Mouse (Mus musculus) embryonic facial prominence, embryonic 10.5 days (tissue): ENCODE results near the gene Ube2c. TPM values are rescaled to one million over a fixed set of nuclear protein-coding genes. Genes with fewer than 3 reads are reported as not detected.

ENCODE experiments used
- DNase-seq: peaks from one replicate; pipeline ENCODE4 v3.0.0-alpha.2; 2017; ENCODE audit warnings: low spot score
- H3K27ac ChIP-seq: fragments of 300-500 bp; sonication (generic); replicated peaks from 2 replicates; pipeline ENCODE4 v1.5.1; 2016; ENCODE audit warnings: mild to moderate bottlenecking
- H3K27me3 ChIP-seq: fragments of 300-500 bp; sonication (generic); replicated peaks from 2 replicates; pipeline ENCODE4 v1.6.1; 2016; ENCODE audit warnings: low read depth, mild to moderate bottlenecking; ENCODE audit not compliant: poor library complexity, severe bottlenecking
- H3K36me3 ChIP-seq: fragments of 300-500 bp; sonication (generic); replicated peaks from 2 replicates; pipeline ENCODE4 v1.6.1; 2016; ENCODE audit warnings: mild to moderate bottlenecking, moderate library complexity
- H3K4me1 ChIP-seq: fragments of 300-500 bp; sonication (generic); 2 replicates; pipeline ENCODE4 v1.6.1; 2016
- H3K4me3 ChIP-seq: fragments of 300-500 bp; sonication (generic); 2 replicates; pipeline ENCODE4 v1.5.1; 2016; ENCODE audit warnings: mild to moderate bottlenecking, moderate library complexity
- H3K9me3 ChIP-seq: fragments of 300-500 bp; sonication (generic); 2 replicates; pipeline ENCODE4 v1.6.1; 2016; ENCODE audit warnings: mild to moderate bottlenecking
- WGBS: fragments of 180-500 bp; shearing (Covaris S2); methylation state at CpG from one replicate; pipeline ENCODE4 v1.1.7; 2016; 5-methylcytosine and 5-hydroxymethylcytosine counted together
- polyA plus RNA-seq: library from polyadenylated mRNA; unstranded; fragments of >200 nt; fragmentation: Nextera tagmentation; extraction: Ambion mirVana; gene quantifications from 2 replicates; pipeline ENCODE4 v1.2.1, GENCODE M21; 2016

Gene Ube2c
- polyA plus RNA-seq, 1 experiment from 2014 or later = 571 TPM

GRCm38 (mm10) chr2:164817703-164818102 is 48.0 kb downstream of the Ube2c start:
- H3K4me1 ChIP-seq = peaks cover 19% of the 10 kb centered on the region
- H3K27me3 ChIP-seq = no peaks in the 10 kb centered on the region
- H3K4me3 ChIP-seq = no peak overlapping the region
- peak; percentile 45 for DNase-seq
- no peak overlapping the region for H3K27ac ChIP-seq
- 59% methylated on average over 5 of the region's 5 CpGs for WGBS
- H3K9me3 ChIP-seq = no peaks in the 10 kb centered on the region
- H3K36me3 ChIP-seq = peaks cover 26% of the 10 kb centered on the region

GRCm38 (mm10) chr2:164821060-164821459 is 51.4 kb downstream of the Ube2c start:
- H3K27me3 ChIP-seq = no peaks in the 10 kb centered on the region
- no peak overlapping the region for H3K27ac ChIP-seq
- peaks cover 27% of the 10 kb centered on the region for H3K4me1 ChIP-seq
- H3K4me3 ChIP-seq = no peak overlapping the region
- peaks cover 40% of the 10 kb centered on the region for H3K36me3 ChIP-seq
- H3K9me3 ChIP-seq = no peaks in the 10 kb centered on the region
- no peak for DNase-seq
- 84% methylated on average over 6 of the region's 6 CpGs for WGBS

GRCm38 (mm10) chr2:164822636-164823165 is 53.0 kb downstream of the Ube2c start, which contains the start of gene Zswim1:
Gene Zswim1 (plus strand): TSS chr2:164822686.
- peaks cover 57% of the 10 kb centered on the region for H3K36me3 ChIP-seq
- 2% methylated on average over 32 of the region's 32 CpGs for WGBS
- DNase-seq = peak; percentile 99

GRCm38 (mm10) chr2:164823181-164823585 is 53.5 kb downstream of the Ube2c start:
- H3K27me3 ChIP-seq = no peaks in the 10 kb centered on the region
- H3K9me3 ChIP-seq = no peaks in the 10 kb centered on the region
- peak overlapping the region; percentile 88 for H3K27ac ChIP-seq
- H3K4me3 ChIP-seq = peak overlapping the region; percentile 85
- 3% methylated on average over 10 of the region's 10 CpGs for WGBS
- DNase-seq = peak; percentile 61
- peaks cover 61% of the 10 kb centered on the region for H3K36me3 ChIP-seq
- H3K4me1 ChIP-seq = peaks cover 15% of the 10 kb centered on the region

More at GRCm38 (mm10) chr2:164822636-164823165, 53.0 kb downstream of the Ube2c start, which contains the start of gene Zswim1:
- H3K9me3 ChIP-seq = no peaks in the 10 kb centered on the region
- peak within 1 kb of the TSS; percentile 85 for H3K4me3 ChIP-seq
- peak within 1 kb of the TSS; percentile 88 for H3K27ac ChIP-seq
- peaks cover 18% of the 10 kb centered on the region for H3K4me1 ChIP-seq
- no peaks in the 10 kb centered on the region for H3K27me3 ChIP-seq

- peak overlapping the region; percentile 85; the same call in 1 of the 2 replicates for H3K4me3 ChIP-seq
Measured at GRCm38 (mm10) chr2:164823969-164824368, 54.3 kb downstream of the Ube2c start.

GRCm38 (mm10) chr2:164825521-164825920 is 55.8 kb downstream of the Ube2c start:
- H3K4me1 ChIP-seq = peaks cover 15% of the 10 kb centered on the region
- H3K9me3 ChIP-seq = no peaks in the 10 kb centered on the region
- 93% methylated on average over 17 of the region's 17 CpGs for WGBS
- H3K36me3 ChIP-seq = peaks cover 62% of the 10 kb centered on the region
- no peaks in the 10 kb centered on the region for H3K27me3 ChIP-seq
- no peak for DNase-seq
- no peak overlapping the region for H3K4me3 ChIP-seq
- H3K27ac ChIP-seq = no peak overlapping the region

More at GRCm38 (mm10) chr2:164823969-164824368, 54.3 kb downstream of the Ube2c start:
- Histone ChIP-seq H3K36me3 (peaks cover 68% of the 10 kb centered on the region), H3K4me1 (peaks cover 15% of the 10 kb centered on the region), H3K27me3 (no peaks in the 10 kb centered on the region), H3K9me3 (no peaks in the 10 kb centered on the region), H3K27ac (no peak overlapping the region)
- DNase-seq = no peak
- WGBS = 93% methylated on average over 4 of the region's 4 CpGs

- H3K27ac ChIP-seq = no peak overlapping the region
- WGBS = 91% methylated on average over 16 of the region's 16 CpGs
- DNase-seq = no peak
Measured at GRCm38 (mm10) chr2:164827146-164827850, 57.6 kb downstream of the Ube2c start.

More at GRCm38 (mm10) chr2:164827146-164827850, 57.6 kb downstream of the Ube2c start:
- Histone ChIP-seq H3K4me3 (no peak overlapping the region), H3K36me3 (peaks cover 50% of the 10 kb centered on the region), H3K4me1 (peaks cover 13% of the 10 kb centered on the region), H3K9me3 (no peaks in the 10 kb centered on the region), H3K27me3 (no peaks in the 10 kb centered on the region)

Other genes with a start within 250 kb of the Ube2c start
- gene Wfdc2, start 207.5 kb upstream of the Ube2c start, polyA plus RNA-seq = 59.8 and 62.7 TPM in 2 replicates
- not detected in 2 replicates for gene Spint3, start 196.4 kb upstream of the Ube2c start, polyA plus RNA-seq
- not detected in 2 replicates for gene Wfdc6a, start 184.5 kb upstream of the Ube2c start, polyA plus RNA-seq
- not detected in 2 replicates for gene Eppin, start 176.3 kb upstream of the Ube2c start, polyA plus RNA-seq
- not detected in 2 replicates for gene Wfdc6b, start 156.4 kb upstream of the Ube2c start, polyA plus RNA-seq
- gene Wfdc8, start 156.3 kb upstream of the Ube2c start, polyA plus RNA-seq = not detected in 2 replicates
- not detected in 2 replicates for gene Wfdc16, start 131.1 kb upstream of the Ube2c start, polyA plus RNA-seq
- gene Wfdc10, start 113.9 kb upstream of the Ube2c start, polyA plus RNA-seq = not detected in 2 replicates
- not detected in 2 replicates for gene Wfdc9, start 113.3 kb upstream of the Ube2c start, polyA plus RNA-seq
- not detected in 2 replicates for gene Wfdc11, start 95.8 kb upstream of the Ube2c start, polyA plus RNA-seq
- 0.14 TPM in 1 of 2 replicates, not detected in the other for gene Wfdc13, start 84.8 kb upstream of the Ube2c start, polyA plus RNA-seq
- gene Spint4, start 71.4 kb upstream of the Ube2c start, polyA plus RNA-seq = not detected in 2 replicates
- gene Spint5, start 54.6 kb upstream of the Ube2c start, polyA plus RNA-seq = not detected in 2 replicates
- gene Wfdc3, start 24.0 kb upstream of the Ube2c start, polyA plus RNA-seq = 0.87 and 0.95 TPM in 2 replicates
- gene Dnttip1, start 23.9 kb upstream of the Ube2c start, polyA plus RNA-seq = 85.1 and 88.8 TPM in 2 replicates
- gene Tnnc2, start 10.1 kb downstream of the Ube2c start, polyA plus RNA-seq = not detected in 2 replicates
- 10.7 and 11.9 TPM in 2 replicates for gene Snx21, start 15.9 kb downstream of the Ube2c start, polyA plus RNA-seq
- 13.9 and 15.8 TPM in 2 replicates for gene Acot8, start 35.0 kb downstream of the Ube2c start, polyA plus RNA-seq
- 8.5 and 8.6 TPM in 2 replicates for gene Zswim3, start 35.2 kb downstream of the Ube2c start, polyA plus RNA-seq
- 24.2 and 27.1 TPM in 2 replicates for gene Zswim1, start 52.8 kb downstream of the Ube2c start, polyA plus RNA-seq
- gene Spata25, start 58.6 kb downstream of the Ube2c start, polyA plus RNA-seq = not detected in 2 replicates
- gene Ctsa, start 63.0 kb downstream of the Ube2c start, polyA plus RNA-seq = 95.8 and 100 TPM in 2 replicates
- gene Neurl2, start 63.6 kb downstream of the Ube2c start, polyA plus RNA-seq = 4.8 and 5.4 TPM in 2 replicates
- 36.7 and 40.7 TPM in 2 replicates for gene Pltp, start 87.8 kb downstream of the Ube2c start, polyA plus RNA-seq
- gene Pcif1, start 109.4 kb downstream of the Ube2c start, polyA plus RNA-seq = 77.2 and 81.2 TPM in 2 replicates
- 17.4 and 18.2 TPM in 2 replicates for gene Zfp335, start 141.9 kb downstream of the Ube2c start, polyA plus RNA-seq
- 0.28 and 0.77 TPM in 2 replicates for gene Mmp9, start 170.9 kb downstream of the Ube2c start, polyA plus RNA-seq
- 1.5 and 1.7 TPM in 2 replicates for gene Slc12a5, start 190.9 kb downstream of the Ube2c start, polyA plus RNA-seq